Mouse (Mus musculus): Measurements from ENCODE around the gene Hes2. TPM values are rescaled to one million over a fixed set of nuclear protein-coding genes. Genes with fewer than 3 reads are reported as not detected.
A peak's percentile ranks its signal among the peaks of the same experiment; 100 is the strongest.

Gene Hes2
- polyA plus RNA-seq, 1 experiment from 2014 or later = 0.55 TPM

- WGBS = 82% methylated on average over 10 of the region's 10 CpGs
- H3K36me3 ChIP-seq (ENCODE audit: control insufficient read depth, insufficient read depth, low read length) = no peaks in the 10 kb centered on the region
- no peak for ATAC-seq (ENCODE audit: insufficient number of reproducible peaks, insufficient read depth, low FRiP score, low read depth)
- H3K9me3 ChIP-seq (ENCODE audit: control insufficient read depth, low read depth, low read length) = no peaks in the 10 kb centered on the region
- no peak overlapping the region for H3K9ac ChIP-seq (replicated peaks; ENCODE audit: low read depth, low read length)
- no peak overlapping the region for H3K4me2 ChIP-seq (replicated peaks; ENCODE audit: low read depth, low read length)
- H3K4me1 ChIP-seq (ENCODE audit: control insufficient read depth, insufficient read depth, low read length) = peaks cover 25% of the 10 kb centered on the region; the same call in 1 of the 2 replicates
- 0 out of 2 replicates have a peak, but pooled peaks cover 5% of the 10 kb centered on the region for H3K27me3 ChIP-seq (ENCODE audit: control insufficient read depth, insufficient read depth, low read length)
- no peak overlapping the region for H3K4me3 ChIP-seq (ENCODE audit: low read depth, low read length)
- no peak overlapping the region for H3K27ac ChIP-seq (ENCODE audit: low read length)
Observed at GRCm38 (mm10) chr4:152182205-152182604, 23.5 kb downstream of the Hes2 start.

DNA sequence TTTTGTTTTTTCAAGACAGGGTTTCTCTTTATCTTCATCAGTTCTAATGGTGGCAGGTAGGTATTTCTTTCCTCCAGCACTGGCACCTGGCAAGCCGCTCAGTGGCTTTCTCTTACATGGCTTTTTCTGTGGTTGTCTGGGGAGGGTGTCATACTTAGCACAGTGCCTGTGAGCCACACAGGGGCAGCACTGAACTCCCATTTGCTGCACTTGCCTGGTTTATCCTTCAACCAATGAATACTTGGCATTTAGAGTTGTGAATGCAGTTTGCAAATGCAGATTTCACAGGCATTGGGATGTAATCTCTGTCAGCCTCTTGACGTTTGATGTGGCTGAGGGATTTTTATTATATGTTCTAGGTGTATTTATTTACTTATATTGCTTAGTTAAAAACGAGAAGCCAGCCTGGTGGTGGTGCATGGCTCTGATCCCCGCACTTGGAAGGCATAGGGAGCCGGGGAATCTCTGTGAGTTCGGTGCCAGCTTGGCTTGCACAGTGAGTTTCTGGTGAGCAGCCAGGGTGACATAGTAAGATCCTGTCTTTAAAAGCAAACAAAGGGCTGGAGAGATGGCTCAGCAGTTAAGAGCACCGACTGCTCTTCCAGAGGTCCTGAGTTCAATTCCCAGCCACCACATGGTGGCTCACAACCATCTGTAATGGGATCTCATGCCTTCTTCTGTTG lies 25.8 kb downstream of the Hes2 start:
- WGBS = 60% methylated on average over 7 of the region's 7 CpGs
- no peak overlapping the region for H3K4me3 ChIP-seq (ENCODE audit: low read depth, low read length)
- peaks cover 19% of the 10 kb centered on the region; the same call in 1 of the 2 replicates for H3K4me1 ChIP-seq (ENCODE audit: control insufficient read depth, insufficient read depth, low read length)
- ATAC-seq (ENCODE audit: insufficient number of reproducible peaks, insufficient read depth, low FRiP score, low read depth) = no peak
- no peaks in the 10 kb centered on the region for H3K9me3 ChIP-seq (ENCODE audit: control insufficient read depth, low read depth, low read length)
- no peaks in the 10 kb centered on the region for H3K36me3 ChIP-seq (ENCODE audit: control insufficient read depth, insufficient read depth, low read length)
- H3K27ac ChIP-seq (ENCODE audit: low read length) = no peak overlapping the region
- no peak overlapping the region for H3K9ac ChIP-seq (replicated peaks; ENCODE audit: low read depth, low read length)
- 0 out of 2 replicates have a peak, but pooled peaks cover 3% of the 10 kb centered on the region for H3K27me3 ChIP-seq (ENCODE audit: control insufficient read depth, insufficient read depth, low read length)
- no peak overlapping the region for H3K4me2 ChIP-seq (replicated peaks; ENCODE audit: low read depth, low read length)

- Histone ChIP-seq H3K27me3 (ENCODE audit: control insufficient read depth, insufficient read depth, low read length) (no peaks in the 10 kb centered on the region), H3K36me3 (ENCODE audit: control insufficient read depth, insufficient read depth, low read length) (no peaks in the 10 kb centered on the region), H3K9me3 (ENCODE audit: control insufficient read depth, low read depth, low read length) (no peaks in the 10 kb centered on the region), H3K4me3 (ENCODE audit: low read depth, low read length) (0 out of 2 replicates have a peak overlapping the region, but pooled peaks have one; percentile 31), H3K27ac (ENCODE audit: low read length) (peak overlapping the region; percentile 92), H3K4me1 (ENCODE audit: control insufficient read depth, insufficient read depth, low read length) (peaks cover 19% of the 10 kb centered on the region; the same call in 1 of the 2 replicates), H3K4me2 (replicated peaks; ENCODE audit: low read depth, low read length) (peak overlapping the region; percentile 52), H3K9ac (replicated peaks; ENCODE audit: low read depth, low read length) (peak overlapping the region; percentile 31; the same call in 1 of the 2 replicates)
- ATAC-seq (ENCODE audit: insufficient number of reproducible peaks, insufficient read depth, low FRiP score, low read depth) = peak; percentile 77
- 3% methylated on average over 3 of the region's 3 CpGs for WGBS
Observed at GRCm38 (mm10) chr4:152185137-152185509, 26.5 kb downstream of the Hes2 start.

- Histone ChIP-seq H3K27me3 (ENCODE audit: control insufficient read depth, insufficient read depth, low read length) (no peaks in the 10 kb centered on the region), H3K4me2 (replicated peaks; ENCODE audit: low read depth, low read length) (peak overlapping the region; percentile 52), H3K36me3 (ENCODE audit: control insufficient read depth, insufficient read depth, low read length) (no peaks in the 10 kb centered on the region), H3K4me1 (ENCODE audit: control insufficient read depth, insufficient read depth, low read length) (peaks cover 19% of the 10 kb centered on the region; the same call in 1 of the 2 replicates), H3K27ac (ENCODE audit: low read length) (peak overlapping the region; percentile 92), H3K4me3 (ENCODE audit: low read depth, low read length) (peak overlapping the region; percentile 31), H3K9me3 (ENCODE audit: control insufficient read depth, low read depth, low read length) (no peaks in the 10 kb centered on the region), H3K9ac (replicated peaks; ENCODE audit: low read depth, low read length) (peak overlapping the region; percentile 31)
- peak; percentile 82 for ATAC-seq (ENCODE audit: insufficient number of reproducible peaks, insufficient read depth, low FRiP score, low read depth)
- WGBS = 4% methylated on average over 19 of the region's 19 CpGs
Observed at GRCm38 (mm10) chr4:152185510-152186204, 27.0 kb downstream of the Hes2 start.

GRCm38 (mm10) chr4:152186205-152187082 lies 27.8 kb downstream of the Hes2 start:
- Histone ChIP-seq H3K9ac (replicated peaks; ENCODE audit: low read depth, low read length) (peak overlapping the region; percentile 31), H3K27ac (ENCODE audit: low read length) (peak overlapping the region; percentile 92), H3K4me2 (replicated peaks; ENCODE audit: low read depth, low read length) (peak overlapping the region; percentile 52), H3K4me1 (ENCODE audit: control insufficient read depth, insufficient read depth, low read length) (peaks cover 19% of the 10 kb centered on the region; the same call in 1 of the 2 replicates), H3K27me3 (ENCODE audit: control insufficient read depth, insufficient read depth, low read length) (no peaks in the 10 kb centered on the region), H3K9me3 (ENCODE audit: control insufficient read depth, low read depth, low read length) (no peaks in the 10 kb centered on the region), H3K4me3 (ENCODE audit: low read depth, low read length) (peak overlapping the region; percentile 31), H3K36me3 (ENCODE audit: control insufficient read depth, insufficient read depth, low read length) (no peaks in the 10 kb centered on the region)
- ATAC-seq (ENCODE audit: insufficient number of reproducible peaks, insufficient read depth, low FRiP score, low read depth) = no peak
- WGBS = 23% methylated on average over 14 of the region's 14 CpGs

DNA sequence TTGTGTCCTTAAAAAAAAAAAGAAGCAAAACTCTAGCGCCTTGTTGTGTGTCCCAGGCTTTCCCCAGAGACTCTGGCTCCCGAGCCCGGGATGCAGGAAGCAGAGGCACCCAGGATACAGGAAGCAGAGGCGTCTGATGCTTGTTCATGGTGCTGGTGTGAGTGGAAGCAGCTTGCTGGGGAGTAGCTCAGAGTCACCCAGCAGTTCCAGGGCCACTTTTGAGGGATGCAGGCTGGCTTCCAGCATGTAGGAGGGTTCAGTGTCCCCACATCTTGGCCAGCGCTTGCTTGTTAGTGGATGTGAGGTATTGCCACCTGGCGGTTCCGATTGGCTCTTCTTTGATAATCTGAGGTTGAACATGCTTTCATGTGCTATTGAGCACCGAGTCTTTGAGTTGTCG lies 28.5 kb downstream of the Hes2 start:
- Histone ChIP-seq H3K4me1 (ENCODE audit: control insufficient read depth, insufficient read depth, low read length) (peaks cover 20% of the 10 kb centered on the region; the same call in 1 of the 2 replicates), H3K9me3 (ENCODE audit: control insufficient read depth, low read depth, low read length) (no peaks in the 10 kb centered on the region), H3K9ac (replicated peaks; ENCODE audit: low read depth, low read length) (no peak overlapping the region), H3K36me3 (ENCODE audit: control insufficient read depth, insufficient read depth, low read length) (no peaks in the 10 kb centered on the region), H3K27me3 (ENCODE audit: control insufficient read depth, insufficient read depth, low read length) (no peaks in the 10 kb centered on the region), H3K4me3 (ENCODE audit: low read depth, low read length) (no peak overlapping the region), H3K4me2 (replicated peaks; ENCODE audit: low read depth, low read length) (peak overlapping the region; percentile 52; the same call in 1 of the 2 replicates), H3K27ac (ENCODE audit: low read length) (peak overlapping the region; percentile 92; the same call in 1 of the 2 replicates)
- ATAC-seq (ENCODE audit: insufficient number of reproducible peaks, insufficient read depth, low FRiP score, low read depth) = no peak
- 76% methylated on average over 9 of the region's 9 CpGs for WGBS

- ATAC-seq (ENCODE audit: insufficient number of reproducible peaks, insufficient read depth, low FRiP score, low read depth) = no peak
Observed at GRCm38 (mm10) chr4:152188651-152189050, 30.0 kb downstream of the Hes2 start.

DNA sequence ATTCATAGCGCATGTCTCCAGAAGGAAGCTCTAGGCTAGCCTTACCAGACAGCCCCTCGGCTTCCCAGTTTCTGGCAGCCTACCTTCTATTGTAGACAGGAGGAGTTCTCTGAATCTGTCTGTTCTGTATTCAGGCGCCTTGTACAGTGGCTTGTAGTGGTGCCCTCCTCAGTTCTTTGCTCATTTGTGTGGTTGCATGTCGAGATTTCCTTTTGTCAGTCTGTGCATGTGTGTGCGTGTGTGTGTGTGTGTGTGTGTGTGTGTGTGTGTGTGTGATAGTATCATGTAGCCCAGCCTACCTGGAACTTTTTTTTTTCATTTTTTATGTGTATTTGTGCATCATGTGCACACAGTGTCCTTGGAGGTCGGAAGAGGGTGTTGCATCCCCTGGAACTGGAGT lies 30.4 kb downstream of the Hes2 start:
- WGBS = 88% methylated on average over 6 of the region's 6 CpGs
- Histone ChIP-seq H3K4me2 (replicated peaks; ENCODE audit: low read depth, low read length) (no peak overlapping the region), H3K36me3 (ENCODE audit: control insufficient read depth, insufficient read depth, low read length) (no peaks in the 10 kb centered on the region), H3K27me3 (ENCODE audit: control insufficient read depth, insufficient read depth, low read length) (no peaks in the 10 kb centered on the region), H3K27ac (ENCODE audit: low read length) (no peak overlapping the region), H3K9me3 (ENCODE audit: control insufficient read depth, low read depth, low read length) (no peaks in the 10 kb centered on the region), H3K4me1 (ENCODE audit: control insufficient read depth, insufficient read depth, low read length) (peaks cover 22% of the 10 kb centered on the region; the same call in 1 of the 2 replicates), H3K4me3 (ENCODE audit: low read depth, low read length) (no peak overlapping the region), H3K9ac (replicated peaks; ENCODE audit: low read depth, low read length) (no peak overlapping the region)
- no peak for ATAC-seq (ENCODE audit: insufficient number of reproducible peaks, insufficient read depth, low FRiP score, low read depth)

More at GRCm38 (mm10) chr4:152188651-152189050, 30.0 kb downstream of the Hes2 start:
- Histone ChIP-seq H3K4me2 (replicated peaks; ENCODE audit: low read depth, low read length) (no peak overlapping the region), H3K27ac (ENCODE audit: low read length) (no peak overlapping the region), H3K4me3 (ENCODE audit: low read depth, low read length) (no peak overlapping the region), H3K9me3 (ENCODE audit: control insufficient read depth, low read depth, low read length) (no peaks in the 10 kb centered on the region), H3K36me3 (ENCODE audit: control insufficient read depth, insufficient read depth, low read length) (no peaks in the 10 kb centered on the region), H3K4me1 (ENCODE audit: control insufficient read depth, insufficient read depth, low read length) (peaks cover 22% of the 10 kb centered on the region; the same call in 1 of the 2 replicates), H3K9ac (replicated peaks; ENCODE audit: low read depth, low read length) (no peak overlapping the region), H3K27me3 (ENCODE audit: control insufficient read depth, insufficient read depth, low read length) (no peaks in the 10 kb centered on the region)
- 90% methylated on average over 2 of the region's 2 CpGs for WGBS
